Mouse (Mus musculus): ENCODE data around the gene Hs6st3. TPM values are rescaled to one million over a fixed set of nuclear protein-coding genes. Genes with fewer than 3 reads are reported as not detected.
"Not testable (repeated sequence)": the region's sequence is repeated elsewhere in the genome, so short reads cannot be mapped to it uniquely, and the experiment has no call there.

The Hs6st3 gene
- polyA plus RNA-seq, 1 experiment from 2014 or later: 0.80 TPM

GRCm38 (mm10) chr14:119257072-119257471 lies 118.9 kb downstream of the Hs6st3 start:
- no peaks in the 10 kb centered on the region for H3K36me3 ChIP-seq
- no peak overlapping the region for H3K4me3 ChIP-seq
- no peak overlapping the region for H3K9ac ChIP-seq
- no peaks in the 10 kb centered on the region for H3K9me3 ChIP-seq (replicated peaks)
- no peak overlapping the region for H3K4me2 ChIP-seq (replicated peaks)
- no peak overlapping the region for H3K27ac ChIP-seq
- WGBS: 82% methylated on average over 7 of the region's 7 CpGs
- ATAC-seq (ENCODE audit: low FRiP score): no peak
- H3K4me1 ChIP-seq: no peaks in the 10 kb centered on the region; the same call in 1 of the 2 replicates
- H3K27me3 ChIP-seq: no peaks in the 10 kb centered on the region

DNA sequence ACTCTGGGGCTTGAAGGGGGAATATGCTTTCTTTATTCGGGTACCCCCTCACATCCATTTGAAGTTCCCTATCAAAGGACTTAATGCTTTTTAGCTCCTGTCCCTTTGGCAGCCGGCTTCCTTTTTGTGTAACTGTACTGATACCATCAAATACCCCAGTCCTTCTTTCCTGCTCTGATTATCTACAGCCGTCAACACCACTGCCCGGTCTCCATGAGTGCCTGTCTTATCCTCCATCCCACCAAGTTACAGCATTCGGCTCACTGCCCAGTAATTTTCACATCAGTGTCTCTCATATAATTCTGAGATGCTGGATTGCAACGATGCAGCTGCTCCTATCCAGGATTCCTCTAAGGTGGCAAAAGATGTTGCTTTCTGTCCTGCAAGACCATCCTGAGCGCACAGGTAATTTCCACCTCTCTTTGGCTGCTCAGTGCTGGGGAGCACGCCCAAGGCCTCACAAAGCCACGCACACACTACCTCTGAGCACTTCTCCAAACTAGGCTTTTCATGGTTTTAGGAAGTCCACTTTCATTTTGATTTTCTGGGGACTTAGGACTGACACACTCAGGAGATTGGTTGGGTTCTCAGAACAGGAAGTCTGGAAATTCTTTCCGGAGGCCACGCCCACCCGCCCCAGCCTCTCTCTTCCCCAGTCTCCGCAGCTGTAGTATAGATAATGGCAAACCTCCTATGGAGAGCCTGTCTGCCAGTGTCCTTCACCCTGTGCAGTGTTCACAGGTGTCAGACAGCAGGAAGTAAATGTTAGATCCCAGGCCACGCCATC lies 122.2 kb downstream of the Hs6st3 start:
- no peaks in the 10 kb centered on the region for H3K36me3 ChIP-seq
- no peaks in the 10 kb centered on the region for H3K27me3 ChIP-seq
- no peaks in the 10 kb centered on the region; the same call in 1 of the 2 replicates for H3K4me1 ChIP-seq
- H3K27ac ChIP-seq: no peak overlapping the region
- ATAC-seq (ENCODE audit: low FRiP score): no peak
- WGBS: 66% methylated on average over 14 of the region's 14 CpGs
- H3K9ac ChIP-seq: no peak overlapping the region
- H3K4me2 ChIP-seq (replicated peaks): no peak overlapping the region
- H3K4me3 ChIP-seq: no peak overlapping the region
- H3K9me3 ChIP-seq (replicated peaks): no peaks in the 10 kb centered on the region

DNA sequence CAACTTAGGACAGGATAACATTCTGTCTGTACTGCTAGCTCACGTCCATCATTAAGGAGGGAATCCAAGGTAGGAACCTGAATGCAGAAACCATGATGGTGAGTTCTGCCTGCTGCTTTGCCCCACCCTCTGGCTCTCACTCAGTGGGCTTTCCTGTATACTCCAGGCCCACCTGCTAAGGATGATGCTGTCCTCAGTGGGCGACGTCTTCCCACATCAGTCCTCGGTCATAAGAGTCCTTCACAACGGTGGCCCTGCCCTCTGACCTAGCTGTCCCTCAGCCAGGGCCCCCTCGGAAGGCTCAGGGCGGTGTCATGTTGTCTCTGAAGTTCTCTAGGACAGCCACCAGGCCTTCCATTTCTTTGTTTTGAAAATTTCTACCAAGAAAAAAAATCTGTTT lies 128.2 kb downstream of the Hs6st3 start:
- H3K9ac ChIP-seq: no peak overlapping the region
- no peak overlapping the region for H3K27ac ChIP-seq
- H3K27me3 ChIP-seq: no peaks in the 10 kb centered on the region
- ATAC-seq (ENCODE audit: low FRiP score): no peak
- H3K9me3 ChIP-seq (replicated peaks): no peaks in the 10 kb centered on the region
- H3K36me3 ChIP-seq: no peaks in the 10 kb centered on the region
- no peaks in the 10 kb centered on the region for H3K4me1 ChIP-seq
- no peak overlapping the region for H3K4me2 ChIP-seq (replicated peaks)
- no peak overlapping the region for H3K4me3 ChIP-seq
- 67% methylated on average over 7 of the region's 7 CpGs for WGBS

GRCm38 (mm10) chr14:119273088-119273487 lies 134.9 kb downstream of the Hs6st3 start:
- Histone ChIP-seq H3K4me1 (no peaks in the 10 kb centered on the region), H3K27me3 (no peaks in the 10 kb centered on the region), H3K4me3 (no peak overlapping the region), H3K9me3 (replicated peaks) (no peaks in the 10 kb centered on the region), H3K27ac (no peak overlapping the region), H3K36me3 (no peaks in the 10 kb centered on the region), H3K9ac (no peak overlapping the region), H3K4me2 (replicated peaks) (no peak overlapping the region)
- no peak for ATAC-seq (ENCODE audit: low FRiP score)
- WGBS: 77% methylated on average over 7 of the region's 7 CpGs

DNA sequence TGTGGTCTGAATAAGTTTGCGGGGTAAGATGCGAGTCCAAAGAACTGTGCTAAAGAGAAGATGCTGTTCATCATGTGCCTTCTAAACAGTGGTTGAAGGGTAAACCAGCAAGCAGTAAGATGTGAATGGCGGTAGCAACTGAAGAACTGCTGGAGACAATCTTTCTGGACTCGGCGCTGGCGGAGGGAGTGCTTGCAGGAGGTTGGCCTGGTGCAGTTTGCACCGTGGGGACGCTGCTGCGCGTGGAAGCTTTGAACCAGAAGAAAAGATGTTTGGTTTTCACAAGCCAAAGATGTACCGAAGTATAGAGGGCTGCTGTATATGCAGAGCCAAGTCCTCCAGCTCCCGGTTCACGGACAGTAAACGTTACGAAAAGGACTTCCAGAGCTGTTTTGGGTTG lies 140.0 kb downstream of the Hs6st3 start:
- not testable (repeated sequence) for H3K27ac ChIP-seq; ATAC-seq (ENCODE audit: low FRiP score); H3K9ac ChIP-seq; H3K4me1 ChIP-seq; H3K9me3 ChIP-seq (replicated peaks); H3K36me3 ChIP-seq; H3K27me3 ChIP-seq; H3K4me2 ChIP-seq (replicated peaks); H3K4me3 ChIP-seq
- WGBS: 92% methylated on average over 15 of the region's 15 CpGs

GRCm38 (mm10) chr14:119283951-119284350 lies 145.8 kb downstream of the Hs6st3 start:
- Histone ChIP-seq H3K4me3 (no peak overlapping the region), H3K36me3 (no peaks in the 10 kb centered on the region), H3K4me1 (no peaks in the 10 kb centered on the region), H3K4me2 (replicated peaks) (no peak overlapping the region), H3K27ac (no peak overlapping the region), H3K27me3 (no peaks in the 10 kb centered on the region), H3K9me3 (replicated peaks) (no peaks in the 10 kb centered on the region), H3K9ac (no peak overlapping the region)
- 84% methylated on average over 3 of the region's 3 CpGs for WGBS
- no peak for ATAC-seq (ENCODE audit: low FRiP score)

DNA sequence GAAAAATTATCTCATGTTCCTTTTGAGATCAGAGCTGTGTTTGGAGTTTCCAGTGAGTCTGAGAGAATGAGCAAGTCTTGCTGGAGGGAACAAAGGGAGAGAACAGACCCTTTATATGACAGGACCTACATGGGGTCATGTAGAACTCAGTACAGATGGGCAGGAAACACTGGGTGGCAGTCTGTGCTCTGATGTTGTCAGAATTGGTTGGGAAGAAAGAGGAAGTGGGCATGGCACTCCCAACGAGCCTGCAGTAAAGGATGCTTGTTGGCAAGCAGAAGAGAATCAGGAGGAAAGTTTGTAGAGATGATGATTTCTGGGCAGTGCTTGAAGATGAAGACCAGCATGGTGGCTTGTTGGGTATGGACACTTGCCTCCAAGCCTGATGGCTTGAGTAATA lies 151.5 kb downstream of the Hs6st3 start:
- Histone ChIP-seq H3K27ac (no peak overlapping the region), H3K9ac (no peak overlapping the region), H3K27me3 (no peaks in the 10 kb centered on the region), H3K4me1 (no peaks in the 10 kb centered on the region), H3K9me3 (replicated peaks) (no peaks in the 10 kb centered on the region), H3K36me3 (no peaks in the 10 kb centered on the region), H3K4me3 (no peak overlapping the region), H3K4me2 (replicated peaks) (no peak overlapping the region)
- no peak for ATAC-seq (ENCODE audit: low FRiP score)
- WGBS: 82% methylated on average over 1 of the region's 1 CpGs

DNA sequence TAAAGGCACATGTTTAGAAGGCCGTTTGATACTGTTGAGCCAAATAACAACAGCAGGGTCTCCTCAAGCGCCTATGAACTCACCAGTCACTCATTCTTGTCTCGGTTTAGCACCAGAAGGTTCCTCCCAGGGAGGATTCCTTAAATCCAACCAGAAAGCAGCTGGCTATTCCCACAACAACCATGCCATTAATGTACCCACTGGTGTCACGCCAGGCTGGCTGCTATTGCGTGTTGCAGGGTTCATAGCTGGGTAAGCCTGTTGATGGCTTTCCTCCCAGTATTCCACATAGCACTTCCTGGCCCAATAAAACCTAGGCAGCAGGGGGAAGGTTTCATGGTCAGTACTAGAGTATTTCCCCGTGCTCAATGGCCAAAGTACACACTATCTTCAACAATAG lies 155.9 kb downstream of the Hs6st3 start:
- Histone ChIP-seq H3K4me1 (no peaks in the 10 kb centered on the region), H3K4me2 (replicated peaks) (no peak overlapping the region), H3K27me3 (no peaks in the 10 kb centered on the region), H3K9ac (no peak overlapping the region), H3K4me3 (no peak overlapping the region), H3K9me3 (replicated peaks) (no peaks in the 10 kb centered on the region), H3K36me3 (no peaks in the 10 kb centered on the region), H3K27ac (no peak overlapping the region)
- WGBS: 86% methylated on average over 6 of the region's 6 CpGs
- ATAC-seq (ENCODE audit: low FRiP score): no peak

- Histone ChIP-seq H3K36me3 (no peaks in the 10 kb centered on the region), H3K27ac (no peak overlapping the region), H3K4me3 (no peak overlapping the region), H3K4me2 (replicated peaks) (no peak overlapping the region), H3K4me1 (no peaks in the 10 kb centered on the region), H3K9ac (no peak overlapping the region), H3K9me3 (replicated peaks) (no peaks in the 10 kb centered on the region), H3K27me3 (no peaks in the 10 kb centered on the region)
- 79% methylated on average over 3 of the region's 3 CpGs for WGBS
- ATAC-seq (ENCODE audit: low FRiP score): no peak
These were observed 168.3 kb downstream of the Hs6st3 start for GRCm38 (mm10) chr14:119306461-119306860.

GRCm38 (mm10) chr14:119318379-119318778 lies 180.2 kb downstream of the Hs6st3 start:
- Histone ChIP-seq H3K9me3 (replicated peaks) (no peaks in the 10 kb centered on the region), H3K36me3 (no peaks in the 10 kb centered on the region), H3K27ac (no peak overlapping the region), H3K9ac (no peak overlapping the region), H3K4me2 (replicated peaks) (no peak overlapping the region), H3K27me3 (no peaks in the 10 kb centered on the region), H3K4me1 (no peaks in the 10 kb centered on the region), H3K4me3 (no peak overlapping the region)
- WGBS: 84% methylated on average over 2 of the region's 2 CpGs
- ATAC-seq (ENCODE audit: low FRiP score): no peak

DNA sequence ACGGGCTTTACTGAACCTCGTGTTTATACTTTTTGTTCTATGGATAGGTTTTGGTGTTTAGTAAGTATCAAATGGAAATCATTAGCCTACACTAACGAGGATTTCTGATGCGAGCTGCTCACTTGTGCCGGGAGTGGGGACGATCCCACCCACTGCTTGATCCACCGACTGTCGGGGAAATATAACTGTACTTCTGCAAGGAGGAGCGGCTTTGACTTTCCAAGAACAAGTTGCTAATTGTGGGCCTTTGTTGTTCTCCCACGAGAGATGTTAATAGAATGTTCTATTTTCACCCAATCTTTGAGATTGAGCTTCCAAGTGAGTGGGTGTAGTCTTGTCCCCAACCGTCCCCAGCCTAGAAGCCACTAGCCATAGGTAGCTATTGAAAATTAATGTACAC lies 209.1 kb downstream of the Hs6st3 start:
- Histone ChIP-seq H3K4me2 (replicated peaks) (no peak overlapping the region), H3K27me3 (no peaks in the 10 kb centered on the region), H3K4me3 (no peak overlapping the region), H3K9me3 (replicated peaks) (no peaks in the 10 kb centered on the region), H3K36me3 (no peaks in the 10 kb centered on the region), H3K4me1 (no peaks in the 10 kb centered on the region), H3K27ac (no peak overlapping the region), H3K9ac (no peak overlapping the region)
- WGBS: 86% methylated on average over 11 of the region's 11 CpGs
- ATAC-seq (ENCODE audit: low FRiP score): no peak

DNA sequence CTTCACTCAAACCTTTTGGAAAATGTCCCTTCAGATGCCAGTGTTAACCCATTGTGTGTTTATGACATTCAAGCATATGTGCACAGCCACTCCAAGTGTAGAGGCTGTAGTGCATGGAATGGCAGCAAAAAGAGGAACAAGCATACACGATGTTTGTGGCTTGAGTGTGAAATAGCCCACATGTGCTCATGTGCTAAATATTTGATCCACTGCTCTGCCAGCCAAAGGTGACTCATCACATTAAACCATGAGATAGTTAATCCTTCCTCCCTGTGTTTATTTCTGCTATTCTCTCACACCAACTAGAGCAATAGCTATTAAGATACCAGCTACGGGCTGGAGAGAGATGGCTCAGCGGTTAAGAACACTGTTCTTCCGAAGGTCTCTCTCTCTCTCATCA lies 223.3 kb downstream of the Hs6st3 start:
- H3K4me1 ChIP-seq: no peaks in the 10 kb centered on the region
- H3K9me3 ChIP-seq (replicated peaks): no peaks in the 10 kb centered on the region
- H3K27ac ChIP-seq: no peak overlapping the region
- H3K27me3 ChIP-seq: no peaks in the 10 kb centered on the region
- ATAC-seq (ENCODE audit: low FRiP score): no peak
- no peaks in the 10 kb centered on the region for H3K36me3 ChIP-seq
- no peak overlapping the region for H3K4me2 ChIP-seq (replicated peaks)
- no peak overlapping the region for H3K4me3 ChIP-seq
- 94% methylated on average over 4 of the region's 4 CpGs for WGBS
- no peak overlapping the region for H3K9ac ChIP-seq

DNA sequence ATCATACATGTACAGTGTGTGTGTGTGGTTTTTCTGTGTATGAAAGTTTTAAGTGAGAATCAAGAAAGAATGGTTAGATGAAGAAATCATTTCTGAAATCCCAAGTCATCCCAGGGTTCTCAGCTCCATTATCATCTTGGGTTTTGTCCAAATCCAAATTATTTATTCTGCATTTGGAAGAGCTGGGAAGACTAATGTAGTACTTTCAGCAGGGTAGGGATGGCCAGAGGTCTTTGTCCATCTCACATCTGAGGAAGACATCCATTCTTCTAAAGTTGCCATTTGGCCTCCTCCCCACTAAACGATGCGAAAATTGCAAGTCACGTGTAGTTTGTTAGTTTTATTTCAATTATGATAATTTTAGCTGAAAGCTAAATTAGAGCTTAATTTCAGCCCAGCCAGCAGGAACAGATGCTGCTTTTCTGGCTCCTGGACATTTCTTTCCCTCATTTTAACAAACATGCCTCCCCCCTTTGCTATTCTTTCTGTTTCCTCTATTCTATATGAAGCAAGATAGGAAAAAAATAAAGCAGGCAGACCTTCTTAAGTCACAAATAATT lies 229.8 kb downstream of the Hs6st3 start:
- Histone ChIP-seq H3K4me2 (replicated peaks) (no peak overlapping the region), H3K4me1 (no peaks in the 10 kb centered on the region), H3K4me3 (no peak overlapping the region), H3K27ac (no peak overlapping the region), H3K9ac (no peak overlapping the region), H3K9me3 (replicated peaks) (no peaks in the 10 kb centered on the region), H3K36me3 (no peaks in the 10 kb centered on the region), H3K27me3 (no peaks in the 10 kb centered on the region)
- WGBS: 78% methylated on average over 3 of the region's 3 CpGs
- ATAC-seq (ENCODE audit: low FRiP score): no peak

All from hindbrain, embryonic 12.5 days (tissue).